Mouse (Mus musculus) cortical plate, adult 2 months (tissue): ENCODE data around the gene Cenpm. TPM values are rescaled to one million over a fixed set of nuclear protein-coding genes. Genes with fewer than 3 reads are reported as not detected.

Source experiments
- H3K27ac ChIP-seq: fragments of 200-500 bp; 2 replicates; pipeline ENCODE4 v1.5.1; 2012; ENCODE audit warnings: low read length, control low read depth, inconsistent platforms; ENCODE audit not compliant: insufficient read depth
- H3K4me1 ChIP-seq: fragments of 200-500 bp; 2 replicates; pipeline ENCODE4 v1.6.1; 2011; ENCODE audit warnings: low read length; ENCODE audit not compliant: control insufficient read depth, insufficient read depth
- H3K4me3 ChIP-seq: fragments of 200-500 bp; 2 replicates; pipeline ENCODE4 v1.5.1; 2011; ENCODE audit warnings: mild to moderate bottlenecking, low read length, control low read depth; ENCODE audit not compliant: insufficient read depth
- CTCF ChIP-seq: fragments of 200-500 bp; IDR thresholded peaks from 2 replicates; pipeline ENCODE4 v1.5.1; 2011; ENCODE audit warnings: mild to moderate bottlenecking, control low read depth, low read length; ENCODE audit not compliant: insufficient read depth; ENCODE audit errors: extremely low read depth
- POLR2A ChIP-seq: fragments of 200-500 bp; IDR thresholded peaks from 2 replicates; pipeline ENCODE4 v1.6.1; 2011; ENCODE audit warnings: mild to moderate bottlenecking, low read length, control low read depth; ENCODE audit not compliant: insufficient read depth; ENCODE audit errors: extremely low read depth
- polyA plus RNA-seq: library from polyadenylated mRNA; depleted of rRNA; stranded (reverse); fragments of >200 nt; gene quantifications from 2 replicates; pipeline ENCODE4 v1.2.3, GENCODE M21; 2012

Cenpm gene
- polyA plus RNA-seq, 1 experiment = 7.0 TPM

DNA sequence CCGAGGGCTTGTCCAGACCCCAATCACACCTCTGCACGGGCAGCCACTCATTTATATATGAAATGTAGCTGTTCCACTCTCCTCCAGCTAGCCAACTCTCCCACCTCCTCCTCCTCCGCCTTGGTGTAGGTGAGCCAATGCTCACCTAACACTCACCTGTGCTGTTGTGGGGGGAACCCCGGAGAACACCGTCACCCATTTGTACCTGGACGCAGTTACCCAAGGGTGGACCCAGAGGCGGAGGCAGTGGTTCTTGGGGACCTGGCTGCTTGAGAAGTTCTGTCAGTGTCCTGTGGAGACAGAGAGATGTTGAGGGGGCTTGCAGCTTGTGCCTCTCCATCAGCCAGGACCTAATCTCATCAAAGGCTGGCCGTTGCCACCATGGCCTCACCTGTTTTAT is 36.2 kb downstream of the Cenpm start:
- TF ChIP-seq POLR2A (no peak), CTCF (no peak)
- 0 out of 2 replicates have a peak, but pooled peaks cover 1% of the 10 kb centered on the region for H3K4me1 ChIP-seq

GRCm38 (mm10) chr15:82207504-82208219 is 36.9 kb downstream of the Cenpm start:
- Histone ChIP-seq H3K27ac (no peak overlapping the region), H3K4me3 (no peak overlapping the region), H3K4me1 (0 out of 2 replicates have a peak, but pooled peaks cover 1% of the 10 kb centered on the region)
- TF ChIP-seq CTCF = no peak
- TF ChIP-seq POLR2A = no peak

More for the DNA sequence above, 36.2 kb downstream of the Cenpm start:
- Histone ChIP-seq H3K27ac (no peak overlapping the region), H3K4me3 (no peak overlapping the region)

DNA sequence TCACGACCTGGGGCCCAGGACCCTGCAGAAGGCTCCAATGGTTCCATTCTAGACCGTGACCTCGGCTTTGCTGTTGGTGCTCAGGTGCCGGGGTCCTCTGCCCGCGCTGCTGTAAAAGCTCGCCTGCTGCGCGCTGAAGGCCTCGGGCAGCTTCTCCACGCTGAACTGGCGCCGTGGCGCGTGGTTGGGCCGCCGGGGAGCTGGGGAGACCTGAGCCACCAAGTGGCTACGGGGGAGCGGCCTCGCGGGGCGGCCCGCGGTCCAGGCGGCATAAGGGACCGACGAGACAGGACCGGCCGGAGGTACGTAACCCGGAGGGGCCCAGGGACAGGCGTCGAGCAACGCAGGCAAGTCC is 37.5 kb downstream of the Cenpm start:
- 0 out of 2 replicates have a peak, but pooled peaks cover 1% of the 10 kb centered on the region for H3K4me1 ChIP-seq
- H3K27ac ChIP-seq = no peak overlapping the region
- no peak overlapping the region for H3K4me3 ChIP-seq
- TF ChIP-seq CTCF (no peak), POLR2A (no peak)

- 0 out of 2 replicates have a peak, but pooled peaks cover 1% of the 10 kb centered on the region for H3K4me1 ChIP-seq
- TF ChIP-seq POLR2A (no peak), CTCF (no peak)
- no peak overlapping the region for H3K4me3 ChIP-seq
- no peak overlapping the region for H3K27ac ChIP-seq
Observed at GRCm38 (mm10) chr15:82206365-82207104, 38.0 kb downstream of the Cenpm start.

DNA sequence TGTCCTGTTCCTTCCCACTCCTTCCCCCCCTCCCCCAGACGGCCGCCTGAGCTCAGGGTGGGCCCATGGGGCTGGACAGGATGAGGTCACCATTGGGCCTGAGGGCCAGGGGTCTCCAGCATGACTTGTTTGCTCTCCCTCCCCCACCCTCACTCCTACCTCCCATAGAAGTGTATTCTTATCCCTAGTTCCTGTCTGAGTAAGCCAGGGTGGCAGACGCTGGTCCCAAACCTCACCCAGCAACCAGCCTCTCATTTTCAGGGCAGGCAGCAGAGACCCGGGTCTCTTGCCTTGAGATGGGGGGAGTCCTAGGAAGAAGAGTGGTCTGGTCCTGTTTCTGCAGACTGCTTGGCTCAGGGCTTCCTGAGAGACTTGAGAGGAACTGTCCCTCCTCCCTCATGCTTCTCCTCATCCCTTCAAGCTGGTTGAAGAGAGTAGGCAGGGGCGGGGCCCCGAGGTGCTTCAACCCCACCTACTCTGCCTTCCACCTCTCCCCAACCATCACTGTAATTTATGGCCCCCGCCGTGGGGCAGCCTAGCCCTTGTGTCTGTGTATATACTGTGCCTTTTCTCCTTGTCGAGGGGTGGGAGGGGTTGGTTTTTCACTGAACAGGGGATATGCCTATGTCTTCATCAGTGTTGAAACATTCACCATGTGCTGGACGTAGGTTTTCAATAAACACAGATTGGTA is 39.7 kb downstream of the Cenpm start:
- Histone ChIP-seq H3K4me1 (0 out of 2 replicates have a peak, but pooled peaks cover 1% of the 10 kb centered on the region), H3K27ac (no peak overlapping the region), H3K4me3 (no peak overlapping the region)
- TF ChIP-seq CTCF (no peak), POLR2A (no peak)

- peak overlapping the region; percentile 2; the same call in 1 of the 2 replicates for H3K27ac ChIP-seq
- no peak overlapping the region for H3K4me3 ChIP-seq
- TF ChIP-seq CTCF = no peak
- TF ChIP-seq POLR2A = no peak
- 0 out of 2 replicates have a peak, but pooled peaks cover 1% of the 10 kb centered on the region for H3K4me1 ChIP-seq
Observed at GRCm38 (mm10) chr15:82203611-82204351, 40.8 kb downstream of the Cenpm start.

GRCm38 (mm10) chr15:82203090-82203489 is 41.5 kb downstream of the Cenpm start:
- 0 out of 2 replicates have a peak, but pooled peaks cover 1% of the 10 kb centered on the region for H3K4me1 ChIP-seq
- no peak overlapping the region for H3K27ac ChIP-seq
- H3K4me3 ChIP-seq = no peak overlapping the region
- TF ChIP-seq CTCF (no peak), POLR2A (no peak)

GRCm38 (mm10) chr15:82202086-82202485 is 42.5 kb downstream of the Cenpm start:
- Histone ChIP-seq H3K27ac (no peak overlapping the region), H3K4me3 (no peak overlapping the region), H3K4me1 (0 out of 2 replicates have a peak, but pooled peaks cover 1% of the 10 kb centered on the region)
- TF ChIP-seq CTCF = no peak
- TF ChIP-seq POLR2A = no peak

DNA sequence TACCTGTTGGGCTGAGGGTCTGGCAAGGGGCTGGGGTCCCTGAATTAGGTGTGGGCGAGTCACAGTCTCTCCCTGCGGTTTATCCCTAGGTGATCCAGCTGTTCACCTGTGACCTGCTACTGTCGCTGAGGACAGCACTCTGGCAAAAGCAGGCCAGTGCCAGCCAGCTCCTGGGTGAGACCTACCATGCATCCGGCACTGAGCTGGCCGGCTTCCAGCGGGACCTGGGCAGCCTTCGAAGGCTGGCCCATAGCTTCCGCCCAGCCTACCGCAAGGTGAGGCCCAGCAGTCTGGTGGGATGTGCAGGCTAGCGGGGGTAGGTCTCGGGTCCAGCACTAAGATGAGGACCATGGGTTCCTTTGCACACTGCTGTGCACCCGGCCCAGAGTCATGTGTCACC is 45.0 kb downstream of the Cenpm start:
- TF ChIP-seq CTCF (no peak), POLR2A (no peak)
- H3K4me3 ChIP-seq = no peak overlapping the region
- no peaks in the 10 kb centered on the region for H3K4me1 ChIP-seq
- H3K27ac ChIP-seq = no peak overlapping the region
